Mouse (Mus musculus) neural tube, embryonic 13.5 days (tissue): ENCODE measurements around the gene Prdm16. TPM values are rescaled to one million over a fixed set of nuclear protein-coding genes. Genes with fewer than 3 reads are reported as not detected.

Source experiments
- ATAC-seq: fragments of 200-750 bp; cut with Nextera tagmentation; 2 replicates; pipeline ENCODE4 v1.8.0; 2017; ENCODE audit warnings: low read depth, mild to moderate bottlenecking, moderate TSS enrichment, moderate library complexity
- H3K27ac ChIP-seq: fragments of 300-500 bp; sonication (generic); replicated peaks from 2 replicates; pipeline ENCODE4 v1.5.1; 2015; ENCODE audit warnings: moderate library complexity, mild to moderate bottlenecking, inconsistent platforms
- H3K27me3 ChIP-seq: fragments of 300-500 bp; sonication (generic); 2 replicates; pipeline ENCODE4 v1.6.1; 2015; ENCODE audit warnings: mild to moderate bottlenecking, inconsistent platforms
- H3K36me3 ChIP-seq: fragments of 300-500 bp; sonication (generic); 2 replicates; pipeline ENCODE4 v1.6.1; 2015; ENCODE audit warnings: mild to moderate bottlenecking, inconsistent platforms
- H3K4me1 ChIP-seq: fragments of 300-500 bp; sonication (generic); replicated peaks from 2 replicates; pipeline ENCODE4 v1.6.1; 2015; ENCODE audit warnings: inconsistent platforms
- H3K4me2 ChIP-seq: fragments of 300-500 bp; sonication (generic); 2 replicates; pipeline ENCODE4 v1.6.1; 2015; ENCODE audit warnings: inconsistent platforms, mild to moderate bottlenecking, moderate library complexity
- H3K4me3 ChIP-seq: fragments of 300-500 bp; sonication (generic); 2 replicates; pipeline ENCODE4 v1.5.1; 2015; ENCODE audit warnings: mild to moderate bottlenecking, inconsistent platforms
- H3K9ac ChIP-seq: fragments of 300-500 bp; sonication (generic); 2 replicates; pipeline ENCODE4 v1.6.1; 2015; ENCODE audit warnings: moderate library complexity, mild to moderate bottlenecking, inconsistent platforms
- H3K9me3 ChIP-seq: fragments of 300-500 bp; sonication (generic); 2 replicates; pipeline ENCODE4 v1.6.1; 2016; ENCODE audit warnings: inconsistent platforms
- WGBS: fragments of 180-500 bp; shearing (Covaris S2); methylation state at CpG from one replicate; pipeline ENCODE4 v1.1.7; 2015; 5-methylcytosine and 5-hydroxymethylcytosine counted together
- polyA plus RNA-seq: library from polyadenylated mRNA; unstranded; fragments of >200 nt; fragmentation: Nextera tagmentation; extraction: Ambion mirVana; gene quantifications from 2 replicates; pipeline ENCODE4 v1.2.1, GENCODE M21; 2015

Gene Prdm16
- polyA plus RNA-seq, 1 experiment from 2014 or later = 10.0 TPM

DNA sequence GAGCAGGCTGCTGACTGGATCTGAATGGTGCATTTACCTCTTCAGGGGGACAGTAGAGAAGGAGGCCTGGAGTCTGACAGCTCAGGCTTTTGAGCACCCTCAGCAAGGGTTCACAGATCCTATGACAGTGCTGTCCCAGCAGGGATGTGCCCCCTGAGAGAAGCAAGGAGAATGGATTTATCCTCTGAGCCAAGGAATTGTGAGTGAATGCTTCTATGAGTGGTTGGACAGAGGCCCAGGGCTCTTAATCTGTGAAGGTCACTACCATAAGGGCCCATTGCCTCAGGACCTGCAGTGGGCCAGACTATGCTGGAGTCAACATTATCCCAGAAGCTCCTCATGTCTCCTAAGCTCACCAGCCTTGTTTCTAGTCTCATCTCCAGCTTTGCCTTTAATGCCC, 23.4 kb upstream of the Prdm16 start:
- Histone ChIP-seq H3K4me2 (no peak overlapping the region), H3K9me3 (no peaks in the 10 kb centered on the region), H3K36me3 (no peaks in the 10 kb centered on the region), H3K27me3 (peaks cover 13% of the 10 kb centered on the region; the same call in 1 of the 2 replicates), H3K4me1 (no peaks in the 10 kb centered on the region), H3K9ac (no peak overlapping the region), H3K4me3 (no peak overlapping the region), H3K27ac (no peak overlapping the region)
- ATAC-seq = no peak

DNA sequence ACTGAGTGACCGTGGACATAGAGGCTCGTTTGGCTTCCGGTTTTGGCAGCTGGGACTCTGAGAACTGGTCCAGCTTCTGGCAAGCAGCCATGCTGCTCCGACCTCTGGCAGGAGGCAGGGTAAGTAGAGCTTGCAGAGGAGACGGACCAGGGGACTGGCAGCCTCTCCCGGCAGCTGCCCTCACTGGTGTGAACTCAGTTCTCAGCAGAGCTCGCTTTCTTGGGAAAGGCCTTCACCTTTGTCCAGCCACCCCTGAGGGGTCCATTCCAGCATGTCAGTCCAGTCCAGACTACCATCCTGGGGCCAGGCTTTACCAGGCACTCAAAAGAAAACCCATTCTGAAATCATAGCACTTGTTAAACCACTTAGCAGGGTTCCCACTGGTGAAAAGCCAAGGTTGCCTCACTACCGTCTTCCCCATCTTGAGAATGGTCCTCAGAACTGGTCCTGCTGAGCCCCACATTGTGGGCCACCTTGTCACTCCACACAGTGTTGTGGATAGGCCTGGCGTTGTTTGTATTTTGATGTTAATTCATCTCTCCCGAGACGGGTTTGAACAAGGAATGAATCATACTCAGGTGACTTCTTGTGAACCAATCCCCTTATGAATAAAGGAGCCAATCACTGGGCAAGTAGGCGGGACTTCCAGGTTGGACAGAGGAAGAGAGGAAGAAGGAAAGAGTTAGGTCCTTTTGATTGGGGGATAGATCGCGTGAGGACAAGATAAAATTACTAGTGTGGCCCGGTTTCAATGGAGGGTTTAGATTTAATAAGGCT, 18.6 kb upstream of the Prdm16 start:
- H3K4me2 ChIP-seq = no peak overlapping the region
- 80% methylated on average over 15 of the region's 15 CpGs for WGBS

DNA sequence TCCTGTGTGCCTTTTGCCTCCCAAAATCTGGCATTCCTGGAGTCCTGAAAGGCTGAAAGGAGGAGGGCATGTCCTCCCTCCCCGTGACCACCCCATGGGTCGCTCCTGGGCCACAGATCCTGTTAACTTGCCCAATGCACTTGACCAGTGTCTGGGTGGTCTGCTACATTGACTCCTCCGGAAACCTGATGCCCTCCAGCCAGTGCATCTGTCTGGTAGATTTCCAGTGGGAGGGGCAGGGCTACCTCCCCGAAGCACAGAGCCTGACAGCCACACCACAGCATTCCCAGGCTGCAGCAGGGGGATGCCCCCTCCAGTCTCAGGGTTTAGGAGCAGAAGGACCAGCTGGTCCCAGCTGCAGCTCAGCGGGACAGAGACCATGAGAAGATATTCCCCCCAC, 15.8 kb upstream of the Prdm16 start:
- Histone ChIP-seq H3K27ac (no peak overlapping the region), H3K4me2 (no peak overlapping the region), H3K36me3 (no peaks in the 10 kb centered on the region), H3K4me1 (peaks cover 4% of the 10 kb centered on the region), H3K27me3 (peaks cover 49% of the 10 kb centered on the region), H3K9ac (no peak overlapping the region), H3K9me3 (no peaks in the 10 kb centered on the region), H3K4me3 (no peak overlapping the region)
- no peak for ATAC-seq
- WGBS = 26% methylated on average over 5 of the region's 5 CpGs

More for the DNA sequence above, 18.6 kb upstream of the Prdm16 start:
- Histone ChIP-seq H3K27me3 (peaks cover 30% of the 10 kb centered on the region), H3K4me1 (peaks cover 4% of the 10 kb centered on the region), H3K9ac (no peak overlapping the region), H3K9me3 (no peaks in the 10 kb centered on the region), H3K27ac (no peak overlapping the region), H3K4me3 (no peak overlapping the region), H3K36me3 (no peaks in the 10 kb centered on the region)
- no peak for ATAC-seq

DNA sequence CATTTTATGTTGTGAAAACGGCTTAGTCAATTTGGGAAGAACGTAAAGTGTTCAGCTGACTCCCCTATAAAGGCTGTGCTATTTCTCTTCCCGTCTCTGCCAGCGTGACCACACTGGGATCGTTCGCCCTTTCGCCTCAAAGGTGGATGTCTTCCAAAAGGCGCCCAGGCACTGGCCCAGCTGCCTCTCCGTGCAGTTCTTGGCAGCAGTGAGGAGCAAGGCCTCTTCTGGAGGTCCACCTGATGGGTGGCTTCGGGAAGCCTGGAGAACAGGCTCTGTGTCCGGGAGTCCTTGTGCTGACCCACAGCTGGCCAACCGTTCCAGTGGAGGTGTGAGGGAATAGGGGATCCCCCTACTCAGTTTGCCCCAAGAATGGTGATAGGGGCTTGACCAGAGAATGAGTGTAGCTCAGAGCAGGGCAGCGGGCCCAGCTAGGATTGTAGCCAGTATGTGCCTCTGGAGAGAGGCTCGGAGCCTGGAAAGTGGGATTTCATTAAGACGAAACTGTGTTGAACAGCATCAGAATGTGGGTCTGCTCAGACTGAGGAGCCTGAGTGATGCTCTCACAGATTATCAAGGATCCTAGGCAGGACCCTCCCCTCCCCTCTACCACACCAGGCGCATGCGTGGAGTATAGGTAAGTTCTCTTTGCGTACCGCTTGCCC, 12.5 kb upstream of the Prdm16 start:
- no peak overlapping the region for H3K9ac ChIP-seq
- H3K9me3 ChIP-seq = peaks cover 5% of the 10 kb centered on the region
- H3K36me3 ChIP-seq = no peaks in the 10 kb centered on the region
- H3K4me2 ChIP-seq = no peak overlapping the region
- H3K27ac ChIP-seq = no peak overlapping the region
- H3K4me1 ChIP-seq = peaks cover 4% of the 10 kb centered on the region
- peaks cover 63% of the 10 kb centered on the region for H3K27me3 ChIP-seq
- WGBS = 82% methylated on average over 19 of the region's 19 CpGs
- no peak overlapping the region for H3K4me3 ChIP-seq
- no peak for ATAC-seq

DNA sequence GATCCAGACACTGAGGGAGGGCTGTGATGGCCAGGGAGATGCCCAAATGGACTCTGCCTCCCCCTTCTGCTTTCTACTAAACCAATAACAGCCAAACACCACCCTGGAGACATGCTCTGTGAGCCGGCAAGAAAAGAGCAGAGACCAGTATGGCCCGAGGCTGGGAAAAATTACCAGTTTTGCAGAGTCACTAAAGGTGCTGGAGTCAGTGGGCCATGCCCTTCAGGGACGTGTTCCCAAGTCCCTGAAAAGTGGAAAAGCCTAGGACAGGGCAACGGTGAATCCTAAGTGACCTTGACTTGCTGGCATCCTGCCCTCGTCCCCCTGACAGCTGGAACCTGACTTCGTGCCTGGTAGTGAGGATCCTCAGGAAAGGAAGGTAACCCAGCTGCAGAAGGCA, 5.8 kb upstream of the Prdm16 start:
- H3K9me3 ChIP-seq = peaks cover 5% of the 10 kb centered on the region
- H3K4me1 ChIP-seq = peaks cover 19% of the 10 kb centered on the region
- no peak for ATAC-seq
- H3K4me2 ChIP-seq = no peak overlapping the region
- no peak overlapping the region for H3K27ac ChIP-seq
- H3K36me3 ChIP-seq = no peaks in the 10 kb centered on the region
- no peak overlapping the region for H3K4me3 ChIP-seq
- WGBS = 6% methylated on average over 6 of the region's 6 CpGs
- H3K27me3 ChIP-seq = peaks cover 88% of the 10 kb centered on the region
- H3K9ac ChIP-seq = no peak overlapping the region

DNA sequence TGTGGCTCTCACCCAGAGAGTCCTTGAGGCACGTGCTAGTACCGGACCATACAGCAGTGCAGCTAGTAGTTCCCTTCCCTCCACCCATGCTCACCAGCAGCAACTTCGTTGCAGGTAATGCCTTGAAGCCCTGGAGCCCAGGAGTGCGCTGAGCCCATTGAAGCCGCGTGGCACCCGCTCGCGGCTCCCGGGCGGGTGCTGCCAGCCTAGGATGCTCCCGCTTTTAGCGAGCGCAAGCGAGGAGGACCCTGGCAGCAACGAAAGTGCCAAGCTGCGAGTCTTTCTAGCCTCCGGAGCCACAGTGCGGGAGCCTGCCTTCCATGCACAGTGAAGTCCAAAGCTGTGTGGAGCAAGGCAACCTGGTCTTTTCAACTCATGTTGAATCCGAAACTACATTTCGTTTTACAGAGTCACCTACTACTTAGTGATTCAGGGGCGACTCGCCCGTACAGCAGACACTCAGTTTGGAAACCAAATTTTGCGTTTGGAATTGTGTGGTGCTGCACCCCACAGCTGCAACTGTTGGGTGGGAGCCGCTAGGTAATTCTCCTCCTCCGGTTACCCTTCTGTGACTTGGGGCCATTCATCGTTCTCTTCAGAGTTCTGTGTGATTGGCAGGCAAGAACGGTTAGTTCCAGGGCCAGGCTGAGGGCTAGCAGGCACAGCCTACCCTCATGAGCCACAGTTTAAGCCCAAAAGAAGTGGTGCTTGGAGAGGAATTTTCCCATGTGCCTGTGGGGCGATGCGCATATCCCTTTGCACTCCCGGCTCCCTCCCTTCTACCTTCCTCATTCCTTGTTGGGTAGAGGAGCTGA, 4.8 kb upstream of the Prdm16 start:
- ATAC-seq = no peak
- no peak overlapping the region for H3K27ac ChIP-seq
- H3K36me3 ChIP-seq = no peaks in the 10 kb centered on the region
- no peak overlapping the region for H3K9ac ChIP-seq
- 2% methylated on average over 32 of the region's 32 CpGs for WGBS
- peaks cover 29% of the 10 kb centered on the region for H3K4me1 ChIP-seq
- peaks cover 5% of the 10 kb centered on the region for H3K9me3 ChIP-seq
- H3K4me2 ChIP-seq = no peak overlapping the region; the same call in 1 of the 2 replicates
- H3K4me3 ChIP-seq = no peak overlapping the region
- peaks cover 96% of the 10 kb centered on the region for H3K27me3 ChIP-seq

DNA sequence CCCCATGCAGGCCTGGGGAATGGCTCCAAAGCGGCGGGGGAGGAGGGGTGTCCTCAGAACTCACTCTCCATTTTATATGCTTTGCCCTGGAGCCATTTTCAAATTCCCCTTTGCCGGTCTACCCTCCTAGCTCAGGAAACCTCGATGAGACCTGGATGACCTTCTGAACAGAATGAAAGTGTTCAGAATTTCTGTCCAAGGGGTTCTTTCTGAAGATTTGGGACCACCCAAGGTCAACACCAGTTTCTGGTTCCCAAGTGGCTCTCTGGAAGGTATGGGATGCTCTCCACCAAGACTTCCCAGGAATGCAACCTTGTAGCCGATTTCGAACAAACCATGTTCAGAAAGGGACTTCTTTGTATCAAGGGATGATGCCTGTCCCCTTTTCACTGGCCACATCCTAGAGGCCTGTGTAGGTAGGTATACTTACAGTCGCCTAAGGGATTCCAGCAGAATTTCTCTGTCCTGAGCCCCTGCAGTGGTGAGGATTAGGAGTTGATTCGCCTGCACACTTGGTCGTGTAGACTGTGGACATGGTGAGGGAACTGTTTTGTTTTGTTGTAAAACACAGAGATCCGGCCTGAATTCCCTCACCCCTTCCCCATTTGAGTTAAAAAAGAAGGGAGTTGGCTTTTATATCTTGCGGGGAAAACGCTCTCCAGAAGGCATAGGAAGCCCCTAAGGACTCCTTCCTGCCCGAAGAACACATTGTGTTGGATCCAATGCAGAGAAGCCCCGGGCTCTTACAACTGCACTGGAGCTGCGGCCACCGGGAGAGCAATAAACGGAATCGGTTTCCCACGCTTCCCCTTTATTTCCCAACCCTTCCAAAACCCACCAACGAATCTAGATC, 4.0 kb upstream of the Prdm16 start:
- Histone ChIP-seq H3K9ac (no peak overlapping the region), H3K9me3 (peaks cover 5% of the 10 kb centered on the region; the same call in 1 of the 2 replicates), H3K27me3 (peaks cover 96% of the 10 kb centered on the region), H3K36me3 (no peaks in the 10 kb centered on the region), H3K4me1 (peaks cover 38% of the 10 kb centered on the region), H3K4me2 (peak overlapping the region; percentile 33), H3K27ac (no peak overlapping the region), H3K4me3 (peak overlapping the region; percentile 12; the same call in 1 of the 2 replicates)
- 2% methylated on average over 20 of the region's 20 CpGs for WGBS
- ATAC-seq = no peak

DNA sequence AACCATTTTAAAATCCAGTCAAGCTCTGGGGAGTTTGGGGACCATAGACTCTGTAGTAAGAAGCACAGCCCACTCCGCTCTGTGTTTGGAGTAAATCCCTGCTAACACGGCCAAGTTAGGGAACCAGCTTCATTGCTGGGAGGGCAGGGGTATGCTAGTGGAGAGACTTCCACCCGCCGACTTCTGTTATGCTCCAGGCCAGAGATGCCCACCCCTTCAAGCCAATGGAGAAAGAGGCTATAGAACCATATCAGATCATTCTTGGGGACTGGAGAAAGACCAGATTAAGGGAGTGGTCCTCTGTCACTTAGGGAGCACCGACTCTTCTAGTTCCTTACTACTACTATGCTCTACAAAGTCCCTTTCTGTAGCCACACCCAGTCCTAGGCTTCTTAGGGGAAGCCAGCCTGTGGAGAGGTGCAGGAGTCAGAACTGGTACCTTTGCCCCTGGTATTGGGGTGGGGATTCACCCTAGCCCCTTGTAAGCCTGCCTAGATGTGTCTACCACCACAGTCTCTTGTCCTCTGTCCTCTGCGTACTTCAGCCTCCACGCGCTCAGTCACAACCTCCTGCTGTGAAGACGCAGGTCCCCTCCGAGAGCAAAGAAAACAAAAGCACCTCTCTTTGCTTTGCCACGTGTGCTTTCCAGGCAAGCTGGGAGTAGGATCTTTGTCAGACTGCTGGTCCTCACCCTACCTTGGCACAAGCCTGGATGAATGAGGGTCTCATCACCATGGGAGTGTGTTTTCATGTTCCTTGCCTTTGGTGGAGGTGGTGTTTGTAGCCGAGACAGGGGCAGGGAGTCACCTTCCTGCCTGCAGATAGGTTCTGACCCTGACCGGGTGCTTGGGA, 3.1 kb upstream of the Prdm16 start:
- no peak for ATAC-seq
- peaks cover 97% of the 10 kb centered on the region for H3K27me3 ChIP-seq
- H3K4me2 ChIP-seq = peak overlapping the region; percentile 33
- no peak overlapping the region for H3K9ac ChIP-seq
- H3K36me3 ChIP-seq = no peaks in the 10 kb centered on the region
- H3K9me3 ChIP-seq = no peaks in the 10 kb centered on the region
- peak overlapping the region; percentile 12; the same call in 1 of the 2 replicates for H3K4me3 ChIP-seq
- H3K27ac ChIP-seq = no peak overlapping the region
- 6% methylated on average over 13 of the region's 13 CpGs for WGBS
- H3K4me1 ChIP-seq = peaks cover 46% of the 10 kb centered on the region

DNA sequence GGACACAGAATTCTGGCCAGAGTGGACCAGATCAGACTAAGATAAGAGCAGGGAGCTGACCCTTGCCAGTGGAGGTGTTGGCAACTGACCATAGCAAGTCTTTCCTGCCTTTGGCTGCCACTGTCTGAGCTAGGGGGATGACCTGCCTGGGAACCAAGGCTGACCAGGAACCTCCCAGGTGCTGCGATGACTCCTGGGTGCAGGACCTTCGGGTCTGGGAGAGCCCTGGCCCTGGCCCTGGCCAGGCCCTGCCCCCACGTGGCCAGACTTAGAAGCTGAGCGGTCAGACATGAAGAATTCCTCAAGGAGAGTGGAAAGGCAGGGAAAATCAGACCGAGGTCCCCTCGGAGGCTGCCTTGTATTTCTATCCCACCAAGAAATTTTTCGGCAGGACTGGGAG, 2.5 kb upstream of the Prdm16 start:
- H3K9ac ChIP-seq = no peak overlapping the region
- peaks cover 53% of the 10 kb centered on the region for H3K4me1 ChIP-seq
- peak overlapping the region; percentile 33 for H3K4me2 ChIP-seq
- H3K4me3 ChIP-seq = peak overlapping the region; percentile 12; the same call in 1 of the 2 replicates
- H3K27ac ChIP-seq = no peak overlapping the region
- WGBS = 1% methylated on average over 7 of the region's 7 CpGs
- no peaks in the 10 kb centered on the region for H3K36me3 ChIP-seq
- ATAC-seq = no peak
- H3K27me3 ChIP-seq = peaks cover 99% of the 10 kb centered on the region
- no peaks in the 10 kb centered on the region for H3K9me3 ChIP-seq

DNA sequence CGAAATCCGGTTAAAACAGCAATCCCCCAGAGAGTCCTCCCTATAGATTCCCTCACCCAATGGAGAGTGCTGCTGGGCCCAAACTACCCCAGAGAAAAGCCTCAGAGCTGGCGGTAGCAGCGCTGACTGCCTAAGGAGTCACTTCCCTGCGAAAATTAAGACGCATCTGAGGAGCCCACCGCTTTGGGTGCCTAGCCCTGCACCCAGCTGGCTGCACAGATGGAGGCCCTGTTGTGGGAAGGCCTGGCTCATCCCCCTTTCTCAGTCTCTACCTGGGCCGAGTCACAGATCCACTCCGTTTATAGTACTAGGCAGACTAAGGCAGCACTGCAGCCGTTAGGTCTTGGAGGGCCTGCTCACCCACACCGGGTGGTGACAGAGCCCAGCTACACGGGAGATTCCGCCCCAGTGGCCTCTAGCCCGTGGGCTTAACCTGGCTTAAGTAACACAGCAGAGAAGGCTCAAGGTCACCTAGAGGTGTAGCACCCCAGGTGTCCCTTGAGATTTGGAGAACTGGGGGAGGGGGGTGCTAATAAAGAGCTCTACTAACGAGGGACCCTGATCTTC, 1.7 kb upstream of the Prdm16 start:
- no peak for ATAC-seq
- H3K4me1 ChIP-seq = peaks cover 60% of the 10 kb centered on the region
- peak overlapping the region; percentile 48 for H3K4me3 ChIP-seq
- peaks cover 99% of the 10 kb centered on the region for H3K27me3 ChIP-seq
- H3K9me3 ChIP-seq = no peaks in the 10 kb centered on the region
- no peak overlapping the region for H3K27ac ChIP-seq
- H3K9ac ChIP-seq = peak overlapping the region; percentile 81
- peak overlapping the region; percentile 65 for H3K4me2 ChIP-seq
- 4% methylated on average over 15 of the region's 15 CpGs for WGBS
- H3K36me3 ChIP-seq = no peaks in the 10 kb centered on the region
